Mouse (Mus musculus) embryonic facial prominence, embryonic 12.5 days (tissue): ENCODE measurements around the gene Ccdc30. TPM values are rescaled to one million over a fixed set of nuclear protein-coding genes. Genes with fewer than 3 reads are reported as not detected.

Source experiments
- ATAC-seq: fragments of 200-750 bp; cut with Nextera tagmentation; 2 replicates; pipeline ENCODE4 v1.8.0; 2017; ENCODE audit not compliant: insufficient number of reproducible peaks, insufficient read depth, low FRiP score, low TSS enrichment
- H3K27ac ChIP-seq: fragments of 300-500 bp; sonication (generic); 2 replicates; pipeline ENCODE4 v1.5.1; 2016; ENCODE audit warnings: mild to moderate bottlenecking
- H3K27me3 ChIP-seq: fragments of 300-500 bp; sonication (generic); 2 replicates; pipeline ENCODE4 v1.6.1; 2016; ENCODE audit warnings: mild to moderate bottlenecking, moderate library complexity
- H3K36me3 ChIP-seq: fragments of 300-500 bp; sonication (generic); 2 replicates; pipeline ENCODE4 v1.6.1; 2016; ENCODE audit warnings: mild to moderate bottlenecking
- H3K4me1 ChIP-seq: fragments of 300-500 bp; sonication (generic); 2 replicates; pipeline ENCODE4 v1.6.1; 2016
- H3K4me2 ChIP-seq: fragments of 300-500 bp; sonication (generic); replicated peaks from 2 replicates; pipeline ENCODE4 v1.6.1; 2016; ENCODE audit warnings: mild to moderate bottlenecking, moderate library complexity
- H3K4me3 ChIP-seq: fragments of 300-500 bp; sonication (generic); 2 replicates; pipeline ENCODE4 v1.5.1; 2016; ENCODE audit warnings: mild to moderate bottlenecking
- H3K9ac ChIP-seq: fragments of 300-500 bp; sonication (generic); 2 replicates; pipeline ENCODE4 v1.6.1; 2016; ENCODE audit warnings: mild to moderate bottlenecking, moderate library complexity
- H3K9me3 ChIP-seq: fragments of 300-500 bp; sonication (generic); 2 replicates; pipeline ENCODE4 v1.6.1; 2016; ENCODE audit warnings: mild to moderate bottlenecking, moderate library complexity
- WGBS: fragments of 180-500 bp; shearing (Covaris S2); methylation state at CpG from one replicate; pipeline ENCODE4 v1.1.7; 2016; 5-methylcytosine and 5-hydroxymethylcytosine counted together
- polyA plus RNA-seq: library from polyadenylated mRNA; unstranded; fragments of >200 nt; fragmentation: Nextera tagmentation; extraction: Ambion mirVana; gene quantifications from 2 replicates; pipeline ENCODE4 v1.2.1, GENCODE M21; 2016

Gene Ccdc30
- 8.3 and 9.5 TPM in 2 replicates for polyA plus RNA-seq

- H3K27ac ChIP-seq = no peak within 1 kb of the TSS
- H3K36me3 ChIP-seq = peaks cover 8% of the 10 kb centered on the region; the same call in 1 of the 2 replicates
- H3K9ac ChIP-seq = peak within 1 kb of the TSS; percentile 49
- H3K9me3 ChIP-seq = no peaks in the 10 kb centered on the region
- WGBS = under 1% methylated on average over 49 of the region's 49 CpGs
- peak within 1 kb of the TSS; percentile 54 for H3K4me3 ChIP-seq
- ATAC-seq = peak; percentile 99
- H3K4me2 ChIP-seq = peak within 1 kb of the TSS; percentile 83
- H3K4me1 ChIP-seq = 0 out of 2 replicates have a peak, but pooled peaks cover 7% of the 10 kb centered on the region
- no peaks in the 10 kb centered on the region for H3K27me3 ChIP-seq
Measured at GRCm38 (mm10) chr4:119415072-119415753, at the start of gene Ccdc30. TSS of gene Ccdc30 (minus strand) at chr4:119415521.

- H3K4me1 ChIP-seq = peaks cover 10% of the 10 kb centered on the region
- 77% methylated on average over 13 of the region's 13 CpGs for WGBS
- no peak overlapping the region for H3K9ac ChIP-seq
- H3K4me2 ChIP-seq = no peak overlapping the region
- no peaks in the 10 kb centered on the region for H3K36me3 ChIP-seq
- ATAC-seq = no peak
- H3K9me3 ChIP-seq = no peaks in the 10 kb centered on the region
- H3K27me3 ChIP-seq = no peaks in the 10 kb centered on the region
- H3K27ac ChIP-seq = no peak overlapping the region
- no peak overlapping the region for H3K4me3 ChIP-seq
Measured at GRCm38 (mm10) chr4:119463756-119464419, 48.6 kb upstream of the Ccdc30 start.

GRCm38 (mm10) chr4:119462858-119463755 is 47.8 kb upstream of the Ccdc30 start:
- Histone ChIP-seq H3K27me3 (no peaks in the 10 kb centered on the region), H3K4me1 (peaks cover 10% of the 10 kb centered on the region), H3K4me2 (no peak overlapping the region), H3K4me3 (no peak overlapping the region), H3K9me3 (no peaks in the 10 kb centered on the region), H3K27ac (no peak overlapping the region), H3K36me3 (no peaks in the 10 kb centered on the region), H3K9ac (no peak overlapping the region)
- 50% methylated on average over 11 of the region's 11 CpGs for WGBS
- peak; percentile 38; the same call in 1 of the 2 replicates for ATAC-seq

GRCm38 (mm10) chr4:119462457-119462856 is 47.1 kb upstream of the Ccdc30 start:
- ATAC-seq = no peak
- no peak overlapping the region for H3K4me2 ChIP-seq
- H3K36me3 ChIP-seq = no peaks in the 10 kb centered on the region
- peaks cover 10% of the 10 kb centered on the region for H3K4me1 ChIP-seq
- WGBS = 89% methylated on average over 3 of the region's 3 CpGs
- no peaks in the 10 kb centered on the region for H3K27me3 ChIP-seq
- no peak overlapping the region for H3K4me3 ChIP-seq
- no peak overlapping the region for H3K27ac ChIP-seq
- H3K9me3 ChIP-seq = no peaks in the 10 kb centered on the region
- no peak overlapping the region for H3K9ac ChIP-seq

- Histone ChIP-seq H3K4me3 (no peak overlapping the region), H3K36me3 (no peaks in the 10 kb centered on the region), H3K27me3 (no peaks in the 10 kb centered on the region), H3K27ac (0 out of 2 replicates have a peak overlapping the region, but pooled peaks have one; percentile 26), H3K4me1 (peaks cover 10% of the 10 kb centered on the region), H3K9me3 (no peaks in the 10 kb centered on the region), H3K9ac (no peak overlapping the region), H3K4me2 (no peak overlapping the region)
- WGBS = 34% methylated on average over 8 of the region's 8 CpGs
- ATAC-seq = 0 out of 2 replicates have a peak, but pooled peaks have one; percentile 48
Measured at GRCm38 (mm10) chr4:119460728-119461141, 45.4 kb upstream of the Ccdc30 start.

- H3K9me3 ChIP-seq = no peaks in the 10 kb centered on the region
- ATAC-seq = no peak
- WGBS = 63% methylated on average over 5 of the region's 5 CpGs
- no peak overlapping the region for H3K27ac ChIP-seq
- H3K36me3 ChIP-seq = no peaks in the 10 kb centered on the region
- peaks cover 10% of the 10 kb centered on the region for H3K4me1 ChIP-seq
- no peaks in the 10 kb centered on the region for H3K27me3 ChIP-seq
- no peak overlapping the region for H3K4me3 ChIP-seq
- no peak overlapping the region for H3K4me2 ChIP-seq
- H3K9ac ChIP-seq = no peak overlapping the region
Measured at GRCm38 (mm10) chr4:119460296-119460695, 45.0 kb upstream of the Ccdc30 start.

- no peak for ATAC-seq
- Histone ChIP-seq H3K9ac (no peak overlapping the region), H3K9me3 (no peaks in the 10 kb centered on the region), H3K4me1 (peaks cover 6% of the 10 kb centered on the region; the same call in 1 of the 2 replicates), H3K36me3 (no peaks in the 10 kb centered on the region), H3K27me3 (no peaks in the 10 kb centered on the region), H3K4me3 (no peak overlapping the region), H3K27ac (no peak overlapping the region), H3K4me2 (no peak overlapping the region)
- 17% methylated on average over 6 of the region's 6 CpGs for WGBS
Measured at GRCm38 (mm10) chr4:119453533-119453932, 38.2 kb upstream of the Ccdc30 start.

- WGBS = 57% methylated on average over 5 of the region's 5 CpGs
- Histone ChIP-seq H3K9ac (no peak overlapping the region), H3K9me3 (no peaks in the 10 kb centered on the region), H3K4me2 (no peak overlapping the region), H3K4me1 (peaks cover 6% of the 10 kb centered on the region; the same call in 1 of the 2 replicates), H3K27me3 (no peaks in the 10 kb centered on the region), H3K36me3 (no peaks in the 10 kb centered on the region), H3K4me3 (no peak overlapping the region), H3K27ac (no peak overlapping the region)
- no peak for ATAC-seq
Measured at GRCm38 (mm10) chr4:119453128-119453527, 37.8 kb upstream of the Ccdc30 start.

- Histone ChIP-seq H3K9ac (no peak overlapping the region), H3K27ac (no peak overlapping the region)
- 63% methylated on average over 7 of the region's 7 CpGs for WGBS
Measured at GRCm38 (mm10) chr4:119450436-119450835, 35.1 kb upstream of the Ccdc30 start.

GRCm38 (mm10) chr4:119447786-119448185 is 32.5 kb upstream of the Ccdc30 start:
- no peak for ATAC-seq
- Histone ChIP-seq H3K27me3 (no peaks in the 10 kb centered on the region), H3K4me3 (no peak overlapping the region), H3K9ac (no peak overlapping the region), H3K4me1 (no peaks in the 10 kb centered on the region), H3K27ac (no peak overlapping the region), H3K9me3 (no peaks in the 10 kb centered on the region), H3K4me2 (no peak overlapping the region), H3K36me3 (no peaks in the 10 kb centered on the region)
- 63% methylated on average over 3 of the region's 3 CpGs for WGBS

More at GRCm38 (mm10) chr4:119450436-119450835, 35.1 kb upstream of the Ccdc30 start:
- H3K4me1 ChIP-seq = peaks cover 6% of the 10 kb centered on the region; the same call in 1 of the 2 replicates
- no peak overlapping the region for H3K4me3 ChIP-seq
- no peaks in the 10 kb centered on the region for H3K9me3 ChIP-seq
- no peaks in the 10 kb centered on the region for H3K36me3 ChIP-seq
- H3K27me3 ChIP-seq = no peaks in the 10 kb centered on the region
- H3K4me2 ChIP-seq = no peak overlapping the region
- no peak for ATAC-seq

GRCm38 (mm10) chr4:119447261-119447660 is 31.9 kb upstream of the Ccdc30 start:
- no peak overlapping the region for H3K4me3 ChIP-seq
- H3K4me1 ChIP-seq = peaks cover 4% of the 10 kb centered on the region; the same call in 1 of the 2 replicates
- no peak overlapping the region for H3K9ac ChIP-seq
- no peaks in the 10 kb centered on the region for H3K36me3 ChIP-seq
- no peak for ATAC-seq
- H3K27ac ChIP-seq = no peak overlapping the region
- WGBS = 94% methylated on average over 6 of the region's 6 CpGs
- no peaks in the 10 kb centered on the region for H3K9me3 ChIP-seq
- no peaks in the 10 kb centered on the region for H3K27me3 ChIP-seq
- H3K4me2 ChIP-seq = no peak overlapping the region
